Mouse (Mus musculus): ENCODE data around the gene Gm10065.
A peak's percentile ranks its signal among the peaks of the same experiment; 100 is the strongest.
"Not testable (repeated sequence)": the region's sequence is repeated elsewhere in the genome, so short reads cannot be mapped to it uniquely, and the experiment has no call there.

Gene Gm10065

GRCm38 (mm10) chr13:21478759-21479670 lies at the start of gene Gm10065, which contains the start of gene Zkscan4:
Gene Gm10065, minus strand, starts transcription at chr13:21479441.
Gene Zkscan4, plus strand, starts transcription at chr13:21478907.
- DNase-seq (ENCODE audit: extremely low read depth, low read depth) = not testable (repeated sequence)

GRCm38 (mm10) chr13:21506221-21506649 lies 27.0 kb upstream of the Gm10065 start:
- peak; percentile 81 for DNase-seq (ENCODE audit: extremely low read depth, low read depth)

- DNase-seq (ENCODE audit: extremely low read depth, low read depth) = peak; percentile 52
These were observed 23.1 kb upstream of the Gm10065 start for GRCm38 (mm10) chr13:21502296-21502695.

- not testable (repeated sequence) for DNase-seq (ENCODE audit: extremely low read depth, low read depth)
These were observed 21.9 kb upstream of the Gm10065 start, which contains the start of gene Gm11273 for GRCm38 (mm10) chr13:21501182-21501581. Gene Gm11273, minus strand, starts transcription at chr13:21501418.

- no peak for DNase-seq (ENCODE audit: extremely low read depth, low read depth)
These were observed 15.8 kb upstream of the Gm10065 start, which contains the start of gene AK157302 for GRCm38 (mm10) chr13:21495080-21495479. Gene AK157302, plus strand, starts transcription at chr13:21495223.

- DNase-seq (ENCODE audit: extremely low read depth, low read depth) = no peak
These were observed 13.6 kb upstream of the Gm10065 start for GRCm38 (mm10) chr13:21492847-21493246.

GRCm38 (mm10) chr13:21486881-21487280 lies 7.6 kb upstream of the Gm10065 start:
- DNase-seq (ENCODE audit: extremely low read depth, low read depth) = no peak

GRCm38 (mm10) chr13:21472427-21472826 lies 6.8 kb downstream of the Gm10065 start:
- peak; percentile 30 for DNase-seq (ENCODE audit: extremely low read depth, low read depth)

- DNase-seq (ENCODE audit: extremely low read depth, low read depth) = peak; percentile 49
These were observed 10.1 kb downstream of the Gm10065 start for GRCm38 (mm10) chr13:21469097-21469496.

GRCm38 (mm10) chr13:21468061-21469019 lies 10.9 kb downstream of the Gm10065 start, which contains the start of gene Nkapl:
Gene Nkapl, minus strand, starts transcription at chr13:21468509.
- DNase-seq (ENCODE audit: extremely low read depth, low read depth) = peak; percentile 66

GRCm38 (mm10) chr13:21467336-21467735 lies 11.9 kb downstream of the Gm10065 start:
- no peak for DNase-seq (ENCODE audit: extremely low read depth, low read depth)

- not testable (repeated sequence) for DNase-seq (ENCODE audit: extremely low read depth, low read depth)
These were observed 16.7 kb downstream of the Gm10065 start for GRCm38 (mm10) chr13:21462516-21462915.

- no peak for DNase-seq (ENCODE audit: extremely low read depth, low read depth)
These were observed 22.9 kb downstream of the Gm10065 start for GRCm38 (mm10) chr13:21456347-21456746.

GRCm38 (mm10) chr13:21454133-21454532 lies 25.1 kb downstream of the Gm10065 start:
- DNase-seq (ENCODE audit: extremely low read depth, low read depth) = no peak

GRCm38 (mm10) chr13:21453449-21453848 lies 25.8 kb downstream of the Gm10065 start, which contains the start of gene Zscan26:
Gene Zscan26, minus strand, starts transcription at chr13:21453730.
- peak; percentile 66 for DNase-seq (ENCODE audit: extremely low read depth, low read depth)

- DNase-seq (ENCODE audit: extremely low read depth, low read depth) = no peak
These were observed 26.2 kb downstream of the Gm10065 start for GRCm38 (mm10) chr13:21453042-21453441.

GRCm38 (mm10) chr13:21447856-21448614 lies 31.2 kb downstream of the Gm10065 start:
- DNase-seq (ENCODE audit: extremely low read depth, low read depth) = no peak

- no peak for DNase-seq (ENCODE audit: extremely low read depth, low read depth)
These were observed 32.4 kb downstream of the Gm10065 start for GRCm38 (mm10) chr13:21446796-21447195.

- DNase-seq (ENCODE audit: extremely low read depth, low read depth) = no peak
These were observed 38.1 kb downstream of the Gm10065 start for GRCm38 (mm10) chr13:21441207-21441572.

GRCm38 (mm10) chr13:21440503-21441206 lies 38.6 kb downstream of the Gm10065 start, which contains the start of gene Pgbd1:
Gene Pgbd1, minus strand, starts transcription at chr13:21441058.
- DNase-seq (ENCODE audit: extremely low read depth, low read depth) = no peak
